Mouse (Mus musculus): ENCODE results near the gene Tnks1bp1.
A peak's percentile ranks its signal among the peaks of the same experiment; 100 is the strongest.

The Tnks1bp1 gene

GRCm38 (mm10) chr2:85073751-85074150, 25.9 kb downstream of the Tnks1bp1 start:
- DNase-seq (ENCODE audit: low spot score in 2 of 2), result no peak

- no peak for DNase-seq (ENCODE audit: low spot score in 2 of 2)
Observed at GRCm38 (mm10) chr2:85088716-85089646, 41.2 kb downstream of the Tnks1bp1 start.

GRCm38 (mm10) chr2:85091325-85091724, 43.5 kb downstream of the Tnks1bp1 start:
- DNase-seq (ENCODE audit: low spot score in 2 of 2), result no peak

GRCm38 (mm10) chr2:85093376-85093775, 45.6 kb downstream of the Tnks1bp1 start:
- DNase-seq (ENCODE audit: low spot score in 2 of 2), result no peak

- no peak for DNase-seq (ENCODE audit: low spot score in 2 of 2)
Observed at GRCm38 (mm10) chr2:85095906-85096305, 48.1 kb downstream of the Tnks1bp1 start.

- no peak for DNase-seq (ENCODE audit: low spot score in 2 of 2)
Observed at GRCm38 (mm10) chr2:85098014-85098413, 50.2 kb downstream of the Tnks1bp1 start.

- peak; percentile 18 to 25 for DNase-seq (ENCODE audit: low spot score in 2 of 2)
Observed at GRCm38 (mm10) chr2:85098824-85099511, 51.1 kb downstream of the Tnks1bp1 start.

GRCm38 (mm10) chr2:85103201-85103600, 55.4 kb downstream of the Tnks1bp1 start:
- DNase-seq (ENCODE audit: low spot score in 2 of 2), result no peak

- DNase-seq (ENCODE audit: low spot score in 2 of 2), result no peak
Observed at GRCm38 (mm10) chr2:85105426-85106013, 57.7 kb downstream of the Tnks1bp1 start.

GRCm38 (mm10) chr2:85106068-85106790, 58.4 kb downstream of the Tnks1bp1 start:
- DNase-seq (ENCODE audit: low spot score in 2 of 2), result no peak

- DNase-seq (ENCODE audit: low spot score in 2 of 2), result no peak
Observed at GRCm38 (mm10) chr2:85106941-85107340, 59.1 kb downstream of the Tnks1bp1 start.

GRCm38 (mm10) chr2:85110288-85110875, 62.6 kb downstream of the Tnks1bp1 start:
- DNase-seq (ENCODE audit: low spot score in 2 of 2), result no peak

Measured in spleen, postnatal 36 days (tissue).